Mouse (Mus musculus) ES-Bruce4 (cell line): ENCODE data around the gene Il1rl2. TPM values are rescaled to one million over a fixed set of nuclear protein-coding genes. Genes with fewer than 3 reads are reported as not detected.

Experiments used
- H3K27ac ChIP-seq: 2 replicates; pipeline ENCODE4 v1.5.1; 2012; ENCODE audit warnings: low read length, inconsistent platforms; ENCODE audit not compliant: insufficient read depth
- H3K27me3 ChIP-seq: 2 replicates; pipeline ENCODE4 v1.6.1; 2012; ENCODE audit warnings: mild to moderate bottlenecking, low read length, inconsistent platforms; ENCODE audit not compliant: control insufficient read depth, poor library complexity, insufficient read depth, severe bottlenecking
- H3K36me3 ChIP-seq: 2 replicates; pipeline ENCODE4 v1.6.1; 2012; ENCODE audit warnings: inconsistent platforms, mild to moderate bottlenecking, low read length, moderate library complexity; ENCODE audit not compliant: control insufficient read depth, poor library complexity, insufficient read depth, severe bottlenecking
- H3K4me1 ChIP-seq: one replicate; pipeline ENCODE4 v1.8.1; 2011; ENCODE audit warnings: low read length; ENCODE audit not compliant: control insufficient read depth, insufficient read depth
- H3K4me3 ChIP-seq: 2 replicates; pipeline ENCODE4 v1.5.1; 2011; ENCODE audit warnings: low read depth, mild to moderate bottlenecking, low read length
- H3K9ac ChIP-seq: 2 replicates; pipeline ENCODE4 v1.6.1; 2012; ENCODE audit warnings: low read depth, mild to moderate bottlenecking, inconsistent platforms; ENCODE audit not compliant: poor library complexity, severe bottlenecking
- H3K9me3 ChIP-seq: replicated peaks from 2 replicates; pipeline ENCODE4 v1.6.1; 2012; ENCODE audit warnings: mild to moderate bottlenecking, low read length, inconsistent platforms; ENCODE audit not compliant: control insufficient read depth, poor library complexity, insufficient read depth, severe bottlenecking
- CTCF ChIP-seq: IDR thresholded peaks from one replicate; pipeline ENCODE4 v1.8.1; 2011; ENCODE audit warnings: low read depth, low read length
- EP300 ChIP-seq: IDR thresholded peaks from 2 replicates; pipeline ENCODE4 v1.6.1; 2011; ENCODE audit warnings: low read depth, low read length; ENCODE audit not compliant: insufficient read depth
- POLR2A ChIP-seq: IDR thresholded peaks from one replicate; pipeline ENCODE4 v1.8.1; 2011; ENCODE audit warnings: low read length; ENCODE audit not compliant: insufficient read depth
- polyA plus RNA-seq: library from polyadenylated mRNA; stranded (reverse); fragments of >200 nt; gene quantifications from 2 replicates; pipeline ENCODE4 v1.2.4, GENCODE M21; 2011; ENCODE audit warnings: low read depth; ENCODE audit not compliant: missing spikeins, insufficient read depth, insufficient read length

Il1rl2 gene
- polyA plus RNA-seq, 1 experiment = 0.30 TPM

DNA sequence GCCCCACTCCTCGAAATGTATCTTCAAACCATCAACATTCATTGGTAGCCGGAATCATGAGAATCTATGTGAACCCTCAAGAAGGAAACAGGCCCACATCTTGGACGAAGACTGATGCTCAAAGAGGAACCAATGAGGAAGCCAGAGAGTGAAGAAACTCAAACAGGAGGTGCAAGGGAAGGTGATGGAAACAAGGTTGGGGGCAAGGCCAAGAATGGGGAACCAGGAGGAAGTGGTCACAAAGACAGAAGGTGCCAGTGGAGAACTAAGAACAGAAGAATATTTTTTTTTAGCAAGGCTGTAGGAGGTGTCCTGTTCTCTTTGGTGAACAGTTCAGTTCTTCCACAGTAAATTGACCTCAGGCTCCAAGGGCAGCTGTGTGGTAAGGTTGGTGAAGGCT lies 67.0 kb downstream of the Il1rl2 start:
- no peaks in the 10 kb centered on the region for H3K9me3 ChIP-seq
- H3K27me3 ChIP-seq = no peaks in the 10 kb centered on the region
- H3K36me3 ChIP-seq = no peaks in the 10 kb centered on the region
- H3K4me1 ChIP-seq = no peaks in the 10 kb centered on the region
- no peak for TF ChIP-seq CTCF
- TF ChIP-seq POLR2A = no peak
- TF ChIP-seq EP300 = no peak
- no peak overlapping the region for H3K27ac ChIP-seq
- H3K4me3 ChIP-seq = no peak overlapping the region
- no peak overlapping the region for H3K9ac ChIP-seq

DNA sequence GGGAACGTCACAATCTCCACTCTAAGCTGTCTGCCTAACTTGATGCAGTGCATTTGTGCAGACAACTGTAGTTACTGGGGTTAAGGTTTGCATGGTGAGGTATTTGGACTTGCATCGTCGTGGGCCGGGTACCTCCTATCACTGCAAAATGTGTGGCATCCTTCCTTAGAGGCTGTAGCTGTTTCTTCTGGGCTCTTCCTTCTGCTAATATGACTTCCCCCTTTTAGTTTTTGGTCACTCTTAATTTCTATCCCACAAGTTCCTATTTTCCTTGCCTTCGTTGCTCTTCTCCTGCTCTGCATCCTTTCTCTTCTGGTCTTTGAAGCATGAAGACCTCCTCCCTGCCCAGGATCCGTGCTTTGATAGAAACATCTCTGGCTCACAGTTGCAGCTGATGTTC lies 68.1 kb downstream of the Il1rl2 start:
- Histone ChIP-seq H3K4me1 (no peaks in the 10 kb centered on the region), H3K27me3 (no peaks in the 10 kb centered on the region), H3K27ac (no peak overlapping the region), H3K4me3 (no peak overlapping the region), H3K36me3 (no peaks in the 10 kb centered on the region), H3K9ac (no peak overlapping the region), H3K9me3 (no peaks in the 10 kb centered on the region)
- TF ChIP-seq CTCF = no peak

DNA sequence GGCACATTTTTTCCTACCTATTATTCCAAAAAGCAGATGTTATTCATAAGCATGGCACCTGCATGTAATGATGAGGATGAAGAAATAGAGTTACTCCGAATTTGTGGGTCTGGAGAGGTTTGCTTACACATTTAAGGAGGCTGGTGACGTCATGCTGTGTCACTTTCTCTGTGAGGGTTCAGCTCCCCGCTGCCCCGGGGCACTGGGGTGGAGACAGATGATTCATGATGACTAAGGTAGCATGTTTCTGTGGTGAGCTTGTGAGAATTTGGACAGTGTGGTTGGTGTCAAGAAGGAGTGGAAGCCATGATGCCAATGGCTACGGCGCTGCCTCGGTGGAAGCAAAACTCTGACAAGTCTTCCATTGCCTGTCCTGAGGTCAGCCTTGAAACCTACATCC lies 68.8 kb downstream of the Il1rl2 start:
- Histone ChIP-seq H3K9me3 (no peaks in the 10 kb centered on the region), H3K27me3 (no peaks in the 10 kb centered on the region), H3K36me3 (no peaks in the 10 kb centered on the region), H3K4me3 (no peak overlapping the region), H3K27ac (no peak overlapping the region), H3K4me1 (no peaks in the 10 kb centered on the region), H3K9ac (no peak overlapping the region)
- TF ChIP-seq EP300 (no peak), CTCF (no peak), POLR2A (no peak)

DNA sequence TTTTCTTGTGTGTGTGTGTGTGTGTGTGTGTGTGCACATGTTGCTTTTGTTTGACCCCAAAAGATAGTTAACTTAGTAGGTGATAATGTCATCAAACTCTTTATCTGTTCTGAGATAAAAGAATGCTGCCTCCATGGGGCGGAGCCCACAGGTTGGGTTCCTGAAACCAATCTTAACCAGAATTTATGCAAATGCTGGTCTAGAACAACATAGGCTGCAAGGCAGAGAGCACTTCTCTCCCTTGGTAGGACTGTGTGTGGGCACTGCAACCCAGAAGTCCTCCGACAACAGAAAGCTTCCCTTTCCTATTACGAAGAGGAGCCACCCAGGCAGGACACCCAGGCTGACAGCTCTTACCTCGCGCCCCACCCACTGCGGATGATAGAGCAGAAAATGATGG lies 75.2 kb downstream of the Il1rl2 start:
- Histone ChIP-seq H3K27me3 (no peaks in the 10 kb centered on the region), H3K36me3 (no peaks in the 10 kb centered on the region), H3K9me3 (no peaks in the 10 kb centered on the region), H3K9ac (no peak overlapping the region), H3K4me1 (no peaks in the 10 kb centered on the region), H3K27ac (no peak overlapping the region), H3K4me3 (no peak overlapping the region)
- TF ChIP-seq POLR2A (no peak), CTCF (no peak), EP300 (no peak)

DNA sequence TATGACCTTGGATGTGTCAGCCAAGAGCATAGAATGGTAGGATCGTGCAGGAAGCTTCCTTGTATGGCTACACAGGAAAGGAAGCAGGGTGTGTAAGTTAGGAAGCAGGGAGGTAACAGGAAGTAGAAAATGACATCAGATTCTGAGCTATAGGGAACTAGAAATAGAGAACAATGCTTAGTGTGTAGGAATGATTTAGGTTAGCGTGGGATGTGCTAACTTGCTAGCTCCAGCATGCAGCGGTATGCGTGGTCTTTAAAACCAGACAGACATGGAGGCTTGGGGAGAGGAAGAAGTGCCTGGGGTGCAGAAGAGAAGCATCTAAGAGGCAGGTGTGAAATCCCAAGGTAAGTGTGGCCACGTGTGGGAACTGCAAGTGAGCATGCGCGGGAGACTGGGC lies 80.3 kb downstream of the Il1rl2 start:
- no peaks in the 10 kb centered on the region; the same call in 1 of the 2 replicates for H3K36me3 ChIP-seq
- no peak for TF ChIP-seq EP300
- TF ChIP-seq CTCF = no peak
- TF ChIP-seq POLR2A = no peak
- no peaks in the 10 kb centered on the region for H3K27me3 ChIP-seq
- H3K4me1 ChIP-seq = no peaks in the 10 kb centered on the region
- no peak overlapping the region for H3K27ac ChIP-seq
- H3K4me3 ChIP-seq = no peak overlapping the region
- H3K9me3 ChIP-seq = no peaks in the 10 kb centered on the region
- H3K9ac ChIP-seq = no peak overlapping the region

DNA sequence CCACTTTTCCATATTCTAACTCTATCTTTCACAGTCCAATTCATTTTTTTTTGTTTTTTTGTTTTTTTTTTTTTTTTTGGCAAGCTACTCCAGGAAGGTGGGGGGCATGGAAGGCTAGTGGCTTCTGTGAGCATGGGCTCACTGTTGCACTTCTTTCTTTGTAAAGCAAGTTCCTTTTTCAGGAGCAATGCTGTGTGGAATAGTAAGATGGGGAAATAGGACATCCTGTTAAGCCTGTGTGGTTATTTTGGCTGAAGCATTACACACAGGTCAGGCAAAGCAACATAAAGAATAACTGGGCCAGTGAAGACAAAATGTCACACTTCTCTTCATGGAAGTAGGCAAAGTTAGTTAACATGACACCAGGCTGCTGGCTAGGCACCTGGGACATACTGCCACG lies 85.5 kb downstream of the Il1rl2 start:
- TF ChIP-seq CTCF = no peak
- TF ChIP-seq EP300 = no peak
- no peak for TF ChIP-seq POLR2A
- no peaks in the 10 kb centered on the region; the same call in 1 of the 2 replicates for H3K36me3 ChIP-seq
- H3K27me3 ChIP-seq = no peaks in the 10 kb centered on the region
- no peaks in the 10 kb centered on the region for H3K4me1 ChIP-seq
- H3K27ac ChIP-seq = no peak overlapping the region
- H3K9ac ChIP-seq = no peak overlapping the region
- no peaks in the 10 kb centered on the region for H3K9me3 ChIP-seq
- no peak overlapping the region for H3K4me3 ChIP-seq

DNA sequence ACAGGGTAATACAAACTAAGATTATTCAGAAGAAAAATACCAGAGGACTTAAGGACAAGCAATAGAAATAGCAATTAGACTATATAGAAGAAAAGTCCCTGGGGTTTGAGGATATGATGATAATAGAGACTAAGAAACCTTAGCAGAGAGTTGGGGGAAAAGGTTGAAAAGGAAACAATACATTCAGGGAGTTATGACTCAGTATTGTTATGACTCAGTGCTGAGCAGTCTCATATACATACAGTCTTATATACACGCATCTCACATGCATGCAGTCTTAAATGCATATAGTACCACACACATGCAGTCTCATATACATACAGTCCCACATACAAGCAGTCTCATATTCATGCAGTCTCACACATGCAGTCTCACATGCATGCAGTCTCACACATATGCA lies 88.6 kb downstream of the Il1rl2 start:
- no peak overlapping the region for H3K27ac ChIP-seq
- H3K4me3 ChIP-seq = no peak overlapping the region
- no peak overlapping the region for H3K9ac ChIP-seq
- TF ChIP-seq CTCF = no peak
- no peak for TF ChIP-seq POLR2A
- no peak for TF ChIP-seq EP300
- no peaks in the 10 kb centered on the region; the same call in 1 of the 2 replicates for H3K36me3 ChIP-seq
- H3K9me3 ChIP-seq = no peaks in the 10 kb centered on the region
- H3K4me1 ChIP-seq = no peaks in the 10 kb centered on the region
- no peaks in the 10 kb centered on the region for H3K27me3 ChIP-seq
